27 mouse cellular contexts compared by ENCODE assay signal in the genomic region with DNA sequence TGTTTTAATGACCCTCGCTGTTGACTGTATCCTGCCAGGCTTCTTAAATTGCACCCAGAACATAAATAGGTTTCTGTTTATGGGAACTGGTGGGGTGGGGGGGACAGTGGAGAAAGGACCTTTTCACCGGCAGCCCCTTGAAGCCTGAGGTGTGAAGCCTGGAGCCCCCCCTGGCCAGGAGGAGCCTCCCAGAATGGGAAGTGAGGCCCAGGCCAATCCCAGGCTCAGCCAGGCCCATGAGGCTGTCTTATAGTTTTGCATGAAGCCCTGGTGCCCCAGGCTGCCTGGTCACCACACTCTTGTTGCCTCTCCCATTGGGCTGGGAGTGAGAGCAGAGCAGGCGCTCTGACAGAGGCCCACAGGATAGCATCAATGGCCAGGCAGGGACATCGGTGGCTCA. TPM values are rescaled to one million over a fixed set of nuclear protein-coding genes. Genes with fewer than 3 reads are reported as not detected.
DNase-seq lines count a peak whose midpoint lies in the region; ATAC-seq and TF ChIP-seq lines count a peak whose summit lies in the region.
"Had no signal": no experiment of that assay in that cellular context is flagged by ENCODE, and none has a peak within 500 bp of the region (broad histone marks: within the 10 kb centered on the region; RNA-seq: fewer than 3 reads in every experiment).

No protein-coding gene starts in this region.

- TF ChIP-seq POLR2A in limb, embryonic 14.5 days (IDR thresholded peaks at IDR 0.05; ENCODE audit: borderline replicate concordance, extremely low read depth, insufficient read depth, insufficient read length), result no peak

- no peak overlapping the region for H3K4me3 ChIP-seq in embryonic facial prominence, embryonic 13.5 days
- no peak overlapping the region for H3K4me3 ChIP-seq in embryonic facial prominence, embryonic 10.5 days
- no peak overlapping the region for H3K4me3 ChIP-seq in hindbrain, embryonic 10.5 days
- no peak overlapping the region for H3K4me3 ChIP-seq in hindbrain, embryonic 16.5 days (ENCODE audit: low read length)
- H3K4me3 ChIP-seq in limb, embryonic 11.5 days (ENCODE audit: low read depth, low read length), result no peak overlapping the region
- no peak overlapping the region for H3K4me3 ChIP-seq in limb, embryonic 14.5 days (replicated peaks; ENCODE audit: low read length)
- H3K4me3 ChIP-seq: embryonic facial prominence, embryonic 15.5 days; forebrain, embryonic 12.5 days; forebrain, embryonic 15.5 days; heart, embryonic 12.5 days; heart, embryonic 15.5 days; hindbrain, embryonic 12.5 days; hindbrain, embryonic 15.5 days; intestine, embryonic 15.5 days had no signal

- no peak for ATAC-seq in embryonic facial prominence, embryonic 13.5 days (ENCODE audit: insufficient number of reproducible peaks, insufficient read depth, low FRiP score, low TSS enrichment, low read depth)
- no peak for ATAC-seq in hindbrain, embryonic 16.5 days
- ATAC-seq in limb, embryonic 11.5 days (ENCODE audit: insufficient number of reproducible peaks, low FRiP score, low TSS enrichment, low read depth), result peak; percentile 49
- ATAC-seq in limb, embryonic 14.5 days (ENCODE audit: low FRiP score, low read depth), result 0 out of 2 replicates have a peak, but pooled peaks have one; percentile 35
- ATAC-seq: forebrain, embryonic 15.5 days; intestine, embryonic 15.5 days had no signal

- H3K36me3 ChIP-seq in embryonic facial prominence, embryonic 13.5 days, result no peaks in the 10 kb centered on the region
- no peaks in the 10 kb centered on the region for H3K36me3 ChIP-seq in embryonic facial prominence, embryonic 10.5 days (replicated peaks)
- H3K36me3 ChIP-seq in hindbrain, embryonic 10.5 days, result no peaks in the 10 kb centered on the region
- H3K36me3 ChIP-seq in hindbrain, embryonic 16.5 days (ENCODE audit: control insufficient read depth, insufficient read depth, low read length), result no peaks in the 10 kb centered on the region
- no peaks in the 10 kb centered on the region for H3K36me3 ChIP-seq in limb, embryonic 11.5 days (ENCODE audit: control insufficient read depth, insufficient read depth, low read length)
- no peaks in the 10 kb centered on the region for H3K36me3 ChIP-seq in limb, embryonic 14.5 days (ENCODE audit: control insufficient read depth, insufficient read depth, low read length)
- H3K36me3 ChIP-seq: embryonic facial prominence, embryonic 15.5 days; forebrain, embryonic 12.5 days; forebrain, embryonic 15.5 days; heart, embryonic 12.5 days; heart, embryonic 15.5 days; hindbrain, embryonic 12.5 days; hindbrain, embryonic 15.5 days; intestine, embryonic 15.5 days had no signal

- H3K9ac ChIP-seq in embryonic facial prominence, embryonic 13.5 days, result no peak overlapping the region
- no peak overlapping the region for H3K9ac ChIP-seq in hindbrain, embryonic 16.5 days (ENCODE audit: low read depth, low read length)
- no peak overlapping the region for H3K9ac ChIP-seq in limb, embryonic 11.5 days (ENCODE audit: low read length)
- no peak overlapping the region for H3K9ac ChIP-seq in limb, embryonic 14.5 days (ENCODE audit: low read depth, low read length, severe bottlenecking)
- H3K9ac ChIP-seq: embryonic facial prominence, embryonic 15.5 days; forebrain, embryonic 12.5 days; forebrain, embryonic 15.5 days; heart, embryonic 12.5 days; heart, embryonic 15.5 days; hindbrain, embryonic 12.5 days; hindbrain, embryonic 15.5 days; intestine, embryonic 15.5 days had no signal

- no peaks in the 10 kb centered on the region for H3K9me3 ChIP-seq in embryonic facial prominence, embryonic 13.5 days
- H3K9me3 ChIP-seq in embryonic facial prominence, embryonic 10.5 days, result peaks cover 4% of the 10 kb centered on the region; the same call in 1 of the 2 replicates
- peaks cover 5% of the 10 kb centered on the region; the same call in 1 of the 2 replicates for H3K9me3 ChIP-seq in hindbrain, embryonic 10.5 days
- no peaks in the 10 kb centered on the region for H3K9me3 ChIP-seq in hindbrain, embryonic 16.5 days (ENCODE audit: control insufficient read depth, low read length)
- H3K9me3 ChIP-seq in limb, embryonic 11.5 days (ENCODE audit: control insufficient read depth, low read length), result no peaks in the 10 kb centered on the region
- no peaks in the 10 kb centered on the region for H3K9me3 ChIP-seq in limb, embryonic 14.5 days (ENCODE audit: control insufficient read depth, low read length)
- H3K9me3 ChIP-seq: embryonic facial prominence, embryonic 15.5 days; forebrain, embryonic 12.5 days; forebrain, embryonic 15.5 days; heart, embryonic 12.5 days; heart, embryonic 15.5 days; hindbrain, embryonic 12.5 days; hindbrain, embryonic 15.5 days; intestine, embryonic 15.5 days had no signal

- H3K27ac ChIP-seq in embryonic facial prominence, embryonic 13.5 days, result 0 out of 2 replicates have a peak overlapping the region, but pooled peaks have one; percentile 12
- H3K27ac ChIP-seq in embryonic facial prominence, embryonic 10.5 days (replicated peaks), result no peak overlapping the region
- peak overlapping the region; percentile 53 for H3K27ac ChIP-seq in hindbrain, embryonic 10.5 days
- no peak overlapping the region for H3K27ac ChIP-seq in hindbrain, embryonic 16.5 days (ENCODE audit: low read depth, low read length)
- H3K27ac ChIP-seq in limb, embryonic 11.5 days (replicated peaks; ENCODE audit: low read depth, low read length), result peak overlapping the region; percentile 62; the same call in 1 of the 2 replicates
- H3K27ac ChIP-seq in limb, embryonic 14.5 days (replicated peaks; ENCODE audit: low read depth, low read length), result peak overlapping the region; percentile 68
- H3K27ac ChIP-seq: embryonic facial prominence, embryonic 15.5 days; forebrain, embryonic 12.5 days; forebrain, embryonic 15.5 days; heart, embryonic 15.5 days; hindbrain, embryonic 12.5 days; hindbrain, embryonic 15.5 days; intestine, embryonic 15.5 days had no signal

- no peaks in the 10 kb centered on the region for H3K27me3 ChIP-seq in embryonic facial prominence, embryonic 13.5 days
- peaks cover 11% of the 10 kb centered on the region for H3K27me3 ChIP-seq in embryonic facial prominence, embryonic 10.5 days (replicated peaks; ENCODE audit: low read depth, poor library complexity, severe bottlenecking)
- H3K27me3 ChIP-seq in hindbrain, embryonic 10.5 days (ENCODE audit: insufficient read depth, poor library complexity, severe bottlenecking), result peaks cover 11% of the 10 kb centered on the region
- H3K27me3 ChIP-seq in hindbrain, embryonic 16.5 days (replicated peaks; ENCODE audit: control insufficient read depth, insufficient read depth, low read length), result no peaks in the 10 kb centered on the region
- H3K27me3 ChIP-seq in limb, embryonic 11.5 days (ENCODE audit: control insufficient read depth, insufficient read depth, low read length), result peaks cover 3% of the 10 kb centered on the region; the same call in 1 of the 2 replicates
- no peaks in the 10 kb centered on the region for H3K27me3 ChIP-seq in limb, embryonic 14.5 days (ENCODE audit: control insufficient read depth, insufficient read depth, low read length)
- H3K27me3 ChIP-seq: embryonic facial prominence, embryonic 15.5 days; forebrain, embryonic 15.5 days; intestine, embryonic 15.5 days had no signal

- DNase-seq in embryonic facial prominence, embryonic 10.5 days (ENCODE audit: low spot score), result no peak
- no peak for DNase-seq in hindbrain, embryonic 10.5 days (ENCODE audit: low spot score)
- DNase-seq in limb, embryonic 11.5 days (ENCODE audit: low spot score), result peak; percentile 61
- no peak for DNase-seq in limb, embryonic 14.5 days (ENCODE audit: low spot score)
- no peak for DNase-seq in kidney, postnatal 36 days
- DNase-seq in lung, adult 18-20 months, result no peak
- DNase-seq: adrenal gland, adult 2 months; adrenal gland, postnatal 25 days; cerebellum, adult 11-12 months; cerebellum, adult 8-10 months; cerebellum, postnatal 10 days; cerebellum, postnatal 36 days; embryo, embryonic 11 days; gastrocnemius, postnatal 25 days; heart, adult 18-20 months; heart, postnatal 10 days; heart, postnatal 36 days had no signal

- no peak overlapping the region for H3K4me2 ChIP-seq in embryonic facial prominence, embryonic 13.5 days
- H3K4me2 ChIP-seq in hindbrain, embryonic 16.5 days (ENCODE audit: low read length), result no peak overlapping the region
- no peak overlapping the region for H3K4me2 ChIP-seq in limb, embryonic 11.5 days (ENCODE audit: low read depth, severe bottlenecking)
- H3K4me2 ChIP-seq in limb, embryonic 14.5 days (replicated peaks; ENCODE audit: low read depth, low read length, severe bottlenecking), result no peak overlapping the region
- H3K4me2 ChIP-seq: embryonic facial prominence, embryonic 15.5 days; forebrain, embryonic 12.5 days; forebrain, embryonic 15.5 days; heart, embryonic 12.5 days; heart, embryonic 15.5 days; hindbrain, embryonic 12.5 days; hindbrain, embryonic 15.5 days; intestine, embryonic 15.5 days had no signal

- 79% methylated on average over 4 of the region's 4 CpGs for WGBS in embryonic facial prominence, embryonic 13.5 days
- WGBS in embryonic facial prominence, embryonic 10.5 days, result 75% methylated on average over 4 of the region's 4 CpGs
- 88% methylated on average over 4 of the region's 4 CpGs for WGBS in hindbrain, embryonic 10.5 days
- WGBS in hindbrain, embryonic 16.5 days, result 94% methylated on average over 4 of the region's 4 CpGs
- 40% methylated on average over 4 of the region's 4 CpGs for WGBS in limb, embryonic 11.5 days
- WGBS in limb, embryonic 14.5 days, result 34% methylated on average over 4 of the region's 4 CpGs

- peaks cover 19% of the 10 kb centered on the region for H3K4me1 ChIP-seq in embryonic facial prominence, embryonic 13.5 days
- peaks cover 41% of the 10 kb centered on the region for H3K4me1 ChIP-seq in embryonic facial prominence, embryonic 10.5 days
- peaks cover 49% of the 10 kb centered on the region for H3K4me1 ChIP-seq in hindbrain, embryonic 10.5 days (replicated peaks)
- peaks cover 3% of the 10 kb centered on the region for H3K4me1 ChIP-seq in hindbrain, embryonic 16.5 days (ENCODE audit: control insufficient read depth, insufficient read depth, low read depth, low read length)
- peaks cover 21% of the 10 kb centered on the region for H3K4me1 ChIP-seq in limb, embryonic 11.5 days (ENCODE audit: control insufficient read depth, insufficient read depth, low read length)
- H3K4me1 ChIP-seq in limb, embryonic 14.5 days (ENCODE audit: control insufficient read depth, insufficient read depth, low read length), result peaks cover 23% of the 10 kb centered on the region

RNA-seq across cellular contexts. Expression of gene Rflna, which starts 5.1 kb away (rescaled TPM):
- polyA plus RNA-seq in embryonic facial prominence, embryonic 13.5 days (2015; fragmentation: Nextera tagmentation; extraction: Ambion mirVana), result 24.8 and 34.6 TPM in 2 replicates
- polyA plus RNA-seq in embryonic facial prominence, embryonic 10.5 days (2016; fragmentation: Nextera tagmentation; extraction: Ambion mirVana), result 5.1 and 6.9 TPM in 2 replicates
- 4.3 and 7.7 TPM in 2 replicates for polyA plus RNA-seq in hindbrain, embryonic 10.5 days (2016; fragmentation: Nextera tagmentation; extraction: Ambion mirVana)
- polyA plus RNA-seq in hindbrain, embryonic 16.5 days (2015; fragmentation: Nextera tagmentation; extraction: Ambion mirVana), result 6.8 and 6.9 TPM in 2 replicates
- 8.0 and 11.8 TPM in 2 replicates for polyA plus RNA-seq in limb, embryonic 11.5 days (2014; fragmentation: Nextera tagmentation; extraction: Ambion mirVana)
- 107 and 154 TPM in 2 replicates for polyA plus RNA-seq in limb, embryonic 14.5 days (2012; rRNA removed)
- polyA plus RNA-seq in limb, embryonic 14.5 days (2014; fragmentation: Nextera tagmentation; extraction: Ambion mirVana), result 47.4 and 55.8 TPM in 2 replicates

Comparison
In these comparisons a context has a peak if more than half of its experiments do, and no peak if none do; other contexts are left out.
1. H3K27ac ChIP-seq: peak in embryonic facial prominence, embryonic 13.5 days (single experiment), hindbrain, embryonic 10.5 days (single experiment), limb, embryonic 11.5 days (single experiment) and limb, embryonic 14.5 days (single experiment); none in embryonic facial prominence, embryonic 10.5 days (single experiment) and hindbrain, embryonic 16.5 days (single experiment).
2. ATAC-seq: peak in limb, embryonic 11.5 days (single experiment) and limb, embryonic 14.5 days (single experiment); none in embryonic facial prominence, embryonic 13.5 days (single experiment) and hindbrain, embryonic 16.5 days (single experiment).